Mouse (Mus musculus): ENCODE results near the gene Stam2.

Gene Stam2

GRCm38 (mm10) chr2:52651547-52651946 is 90.5 kb downstream of the Stam2 start:
- DNase-seq (ENCODE audit: low spot score in 2 of 2): no peak

GRCm38 (mm10) chr2:52647255-52647998 is 94.7 kb downstream of the Stam2 start:
- no peak for DNase-seq (ENCODE audit: low spot score in 2 of 2)

DNA sequence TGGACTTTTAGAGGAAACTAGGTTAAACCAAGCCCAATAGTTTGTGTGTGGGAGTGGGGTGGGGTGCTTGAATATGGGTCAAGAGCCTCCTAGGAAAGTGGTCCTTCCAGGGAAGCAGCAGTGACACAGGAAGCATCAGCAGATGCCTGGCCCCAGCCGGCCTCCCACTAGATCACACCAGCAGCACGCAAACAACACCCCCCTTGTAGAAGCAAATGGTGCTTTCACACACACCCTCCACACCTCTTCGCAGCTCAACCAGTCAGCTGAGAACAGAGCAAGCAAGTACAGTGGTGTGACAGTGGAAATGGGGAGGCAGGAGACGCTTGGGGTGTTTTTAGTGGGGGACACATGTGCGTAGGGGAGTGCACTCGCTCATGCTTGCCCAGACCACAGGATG is 98.4 kb downstream of the Stam2 start:
- DNase-seq (ENCODE audit: low spot score in 2 of 2): no peak
